In the genomic region with DNA sequence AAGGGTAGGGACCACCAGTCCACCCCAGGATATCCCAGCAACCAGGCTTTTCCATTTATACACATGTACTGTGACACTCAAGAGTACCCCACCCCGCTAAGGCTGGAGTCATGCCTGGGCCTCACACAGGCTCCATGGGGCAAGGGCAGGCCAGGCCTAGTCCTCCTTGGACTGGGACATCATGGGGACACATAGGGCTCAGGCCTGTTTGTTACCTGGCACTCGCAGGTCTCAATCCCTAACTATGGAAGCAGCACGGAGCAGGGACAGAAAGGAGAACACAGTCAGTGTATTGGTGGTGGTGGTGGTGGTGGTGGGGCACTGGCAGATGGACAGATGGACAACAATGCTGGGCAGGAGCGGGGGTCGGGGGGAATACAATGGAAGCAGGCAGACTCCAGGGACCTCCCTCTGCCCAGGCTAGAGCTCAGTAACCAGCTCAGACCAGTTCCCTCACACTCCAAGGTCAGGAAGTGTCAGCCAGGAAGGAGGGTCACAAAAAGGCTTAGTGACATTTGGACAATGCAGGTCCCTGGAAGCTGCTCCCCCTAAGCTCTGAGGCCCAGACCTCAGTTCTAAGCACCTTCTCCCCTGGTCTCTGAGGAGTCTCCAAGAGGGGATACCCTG, we compare ENCODE assay signal across 8 mouse cellular contexts. TPM values are rescaled to one million over a fixed set of nuclear protein-coding genes. Genes with fewer than 3 reads are reported as not detected.
DNase-seq lines count a peak whose midpoint lies in the region; ATAC-seq lines count a peak whose summit lies in the region.

No protein-coding gene starts in this region.

- H3K4me1 ChIP-seq in kidney, embryonic 14.5 days (ENCODE audit: control insufficient read depth, insufficient read depth, low read length) = peaks cover 16% of the 10 kb centered on the region
- peaks cover 24% of the 10 kb centered on the region for H3K4me1 ChIP-seq in kidney, embryonic 15.5 days
- peaks cover 20% of the 10 kb centered on the region for H3K4me1 ChIP-seq in neural tube, embryonic 13.5 days (replicated peaks)

- peaks cover 13% of the 10 kb centered on the region for H3K36me3 ChIP-seq in kidney, embryonic 14.5 days (ENCODE audit: control insufficient read depth, insufficient read depth, low read length)
- H3K36me3 ChIP-seq in kidney, embryonic 15.5 days = peaks cover 12% of the 10 kb centered on the region
- H3K36me3 ChIP-seq in neural tube, embryonic 13.5 days = peaks cover 11% of the 10 kb centered on the region

- intact Hi-C loops in left cerebral cortex, postnatal 36 days (cut with DNase I) = no loop called here

- DNase-seq in embryo, embryonic 10.5 days (ENCODE audit: low spot score) = peak; percentile 51
- DNase-seq in embryo, embryonic 9.5 days (ENCODE audit: extremely low spot score) = no peak
- no peak for DNase-seq in neural tube, embryonic 10.5 days (ENCODE audit: extremely low spot score, low spot score)
- no peak for DNase-seq in urinary bladder, adult 18-20 months (ENCODE audit: low spot score in 2 of 2)
- DNase-seq in left cerebral cortex, postnatal 36 days (ENCODE audit: low spot score in 2 of 2) = no peak

- H3K27me3 ChIP-seq in kidney, embryonic 14.5 days (ENCODE audit: control insufficient read depth, insufficient read depth, low read length) = peaks cover 8% of the 10 kb centered on the region; the same call in 1 of the 2 replicates
- H3K27me3 ChIP-seq in kidney, embryonic 15.5 days = peaks cover 20% of the 10 kb centered on the region
- peaks cover 22% of the 10 kb centered on the region for H3K27me3 ChIP-seq in neural tube, embryonic 13.5 days

- ATAC-seq in kidney, embryonic 14.5 days (ENCODE audit: low FRiP score, low TSS enrichment) = no peak
- ATAC-seq in kidney, embryonic 15.5 days (replicated peaks; ENCODE audit: low FRiP score) = no peak
- no peak for ATAC-seq in neural tube, embryonic 13.5 days (ENCODE audit: low read depth)

- H3K4me2 ChIP-seq in kidney, embryonic 14.5 days (replicated peaks; ENCODE audit: low read depth, low read length) = no peak overlapping the region
- no peak overlapping the region; the same call in 1 of the 2 replicates for H3K4me2 ChIP-seq in kidney, embryonic 15.5 days
- no peak overlapping the region for H3K4me2 ChIP-seq in neural tube, embryonic 13.5 days

- H3K27ac ChIP-seq in kidney, embryonic 14.5 days (ENCODE audit: low read depth, low read length) = no peak overlapping the region
- H3K27ac ChIP-seq in kidney, embryonic 15.5 days = no peak overlapping the region
- H3K27ac ChIP-seq in neural tube, embryonic 13.5 days (replicated peaks) = no peak overlapping the region

- H3K4me3 ChIP-seq in kidney, embryonic 14.5 days (ENCODE audit: low read length) = no peak overlapping the region
- no peak overlapping the region for H3K4me3 ChIP-seq in kidney, embryonic 15.5 days (replicated peaks)
- H3K4me3 ChIP-seq in neural tube, embryonic 13.5 days = no peak overlapping the region

- H3K9ac ChIP-seq in kidney, embryonic 14.5 days (ENCODE audit: low read depth, low read length) = 0 out of 2 replicates have a peak overlapping the region, but pooled peaks have one; percentile 18
- no peak overlapping the region for H3K9ac ChIP-seq in kidney, embryonic 15.5 days
- peak overlapping the region; percentile 56; the same call in 1 of the 2 replicates for H3K9ac ChIP-seq in neural tube, embryonic 13.5 days

- 85% methylated on average over 5 of the region's 5 CpGs for WGBS in kidney, embryonic 14.5 days
- 86% methylated on average over 5 of the region's 5 CpGs for WGBS in kidney, embryonic 15.5 days
- WGBS in neural tube, embryonic 13.5 days = 66% methylated on average over 5 of the region's 5 CpGs

- H3K9me3 ChIP-seq in kidney, embryonic 14.5 days (ENCODE audit: control insufficient read depth, low read length) = no peaks in the 10 kb centered on the region
- H3K9me3 ChIP-seq in kidney, embryonic 15.5 days (replicated peaks) = no peaks in the 10 kb centered on the region
- H3K9me3 ChIP-seq in neural tube, embryonic 13.5 days = no peaks in the 10 kb centered on the region

RNA-seq across cellular contexts. Expression of gene Pank4, which starts 21.3 kb away (rescaled TPM):
- 34.9 and 43.9 TPM in 2 replicates for polyA plus RNA-seq in kidney, embryonic 14.5 days (2014; fragmentation: Nextera tagmentation; extraction: Ambion mirVana)
- polyA plus RNA-seq in kidney, embryonic 15.5 days (2015; fragmentation: Nextera tagmentation; extraction: Ambion mirVana) = 45.2 and 46.3 TPM in 2 replicates
- 36.6 and 36.8 TPM in 2 replicates for polyA plus RNA-seq in neural tube, embryonic 13.5 days (2015; fragmentation: Nextera tagmentation; extraction: Ambion mirVana)
- total RNA-seq in left cerebral cortex, postnatal 36 days (2021) = 10 to 100 TPM; 35.2 to 46.6 TPM

RNA-seq across cellular contexts. Expression of gene Hes5, which starts 24.5 kb away (rescaled TPM):
- polyA plus RNA-seq in kidney, embryonic 14.5 days (2014; fragmentation: Nextera tagmentation; extraction: Ambion mirVana) = 8.1 and 15.5 TPM in 2 replicates
- 19.6 and 20.7 TPM in 2 replicates for polyA plus RNA-seq in kidney, embryonic 15.5 days (2015; fragmentation: Nextera tagmentation; extraction: Ambion mirVana)
- 119 and 125 TPM in 2 replicates for polyA plus RNA-seq in neural tube, embryonic 13.5 days (2015; fragmentation: Nextera tagmentation; extraction: Ambion mirVana)
- total RNA-seq in left cerebral cortex, postnatal 36 days (2021) = 10 to 100 TPM; 36.5 to 38.6 TPM

RNA-seq across cellular contexts. Expression of gene Tnfrsf14, which starts 56.9 kb away (rescaled TPM):
- 0.42 and 0.47 TPM in 2 replicates for polyA plus RNA-seq in kidney, embryonic 14.5 days (2014; fragmentation: Nextera tagmentation; extraction: Ambion mirVana)
- 1.7 TPM in 2 replicates for polyA plus RNA-seq in kidney, embryonic 15.5 days (2015; fragmentation: Nextera tagmentation; extraction: Ambion mirVana)
- polyA plus RNA-seq in neural tube, embryonic 13.5 days (2015; fragmentation: Nextera tagmentation; extraction: Ambion mirVana) = 0.54 TPM in 1 of 2 replicates, not detected in the other
- total RNA-seq in left cerebral cortex, postnatal 36 days (2021) = 1 to 10 TPM; 1.5 to 2.1 TPM
